Mouse (Mus musculus) C2C12 (cell line): ENCODE measurements around the gene Otog.

ENCODE experiments used
- FOSL1 ChIP-seq: IDR thresholded peaks from one replicate; pipeline ENCODE4 v1.8.0; 2011; ENCODE audit warnings: mild to moderate bottlenecking, low read length; ENCODE audit not compliant: poor library complexity, insufficient read depth, severe bottlenecking
- MYOD1 ChIP-seq: IDR thresholded peaks from one replicate; pipeline ENCODE4 v1.6.1; 2011; ENCODE audit warnings: low read depth; ENCODE audit not compliant: control insufficient read depth, insufficient read length
- USF1 ChIP-seq: IDR thresholded peaks from one replicate; pipeline ENCODE4 v1.6.1; 2011; ENCODE audit warnings: low read depth, mild to moderate bottlenecking, control low read depth, moderate library complexity

- TF ChIP-seq USF1 = no peak
- TF ChIP-seq FOSL1 = no peak
- no peak for TF ChIP-seq MYOD1
Observed at GRCm38 (mm10) chr7:46208131-46208530, 32.7 kb upstream of the Otog start.
